Mouse (Mus musculus) adrenal gland, postnatal 4 days (tissue): ENCODE data around the gene Hectd4. TPM values are rescaled to one million over a fixed set of nuclear protein-coding genes. Genes with fewer than 3 reads are reported as not detected.

Source experiments
- DNase-seq, 2 experiments: peaks; one replicate each; pipeline ENCODE4 v3.0.0; 2021 to 2022; ENCODE audit warnings: low spot score in 2 of 2, mixed read lengths in 2 of 2
- long read RNA-seq, 2 experiments: library from polyadenylated mRNA; stranded (forward); transcript quantifications; one replicate each; pipeline ENCODE4 v2.0.0; 2021
- total RNA-seq, 2 experiments: library from RNA; stranded (reverse); gene quantifications; 2 replicates each; pipeline ENCODE4 v1.2.3; 2021

Gene Hectd4
- 10 to 100 TPM; 25.0 to 32.0 TPM for total RNA-seq
- long read RNA-seq, experiment 1, partial matches to known transcripts, result 2 of 3 reads
- long read RNA-seq, experiment 1, other reads (novel, unspliced or antisense), result 1 of 3 reads
- long read RNA-seq, experiment 2, partial matches to known transcripts, result 6 of 9 reads
- long read RNA-seq, experiment 2, other reads (novel, unspliced or antisense), result 3 of 9 reads

GRCm38 (mm10) chr5:121219980-121220731 lies at the start of gene Hectd4:
TSS of gene Hectd4 (plus strand) at chr5:121220219.
- peak; percentile 95 to 99 for DNase-seq

GRCm38 (mm10) chr5:121172835-121173234 lies 47.2 kb upstream of the Hectd4 start:
- DNase-seq, result no peak

- DNase-seq, result no peak
Observed at GRCm38 (mm10) chr5:121179077-121179857, 40.8 kb upstream of the Hectd4 start.

GRCm38 (mm10) chr5:121183269-121183668 lies 36.8 kb upstream of the Hectd4 start:
- no peak for DNase-seq

GRCm38 (mm10) chr5:121184375-121184774 lies 35.6 kb upstream of the Hectd4 start:
- DNase-seq, result no peak

GRCm38 (mm10) chr5:121184945-121185551 lies 35.0 kb upstream of the Hectd4 start:
- DNase-seq, result no peak

GRCm38 (mm10) chr5:121187580-121188001 lies 32.4 kb upstream of the Hectd4 start:
- DNase-seq, result no peak

GRCm38 (mm10) chr5:121188265-121188664 lies 31.8 kb upstream of the Hectd4 start:
- DNase-seq, result no peak

GRCm38 (mm10) chr5:121189182-121189581 lies 30.8 kb upstream of the Hectd4 start:
- no peak for DNase-seq

GRCm38 (mm10) chr5:121190210-121190835 lies 29.7 kb upstream of the Hectd4 start:
- no peak for DNase-seq

GRCm38 (mm10) chr5:121190836-121191583 lies 29.0 kb upstream of the Hectd4 start, which contains the start of gene Ptpn11:
TSS of gene Ptpn11 (minus strand) at chr5:121191397.
- peak; percentile 77 to 79 for DNase-seq

- no peak for DNase-seq
Observed at GRCm38 (mm10) chr5:121191584-121191906, 28.5 kb upstream of the Hectd4 start.

- DNase-seq, result no peak
Observed at GRCm38 (mm10) chr5:121194173-121194572, 25.8 kb upstream of the Hectd4 start.

GRCm38 (mm10) chr5:121196764-121197163 lies 23.3 kb upstream of the Hectd4 start:
- DNase-seq, result no peak

GRCm38 (mm10) chr5:121197337-121197736 lies 22.7 kb upstream of the Hectd4 start:
- no peak for DNase-seq

GRCm38 (mm10) chr5:121198376-121198775 lies 21.6 kb upstream of the Hectd4 start:
- no peak for DNase-seq

- no peak for DNase-seq
Observed at GRCm38 (mm10) chr5:121201739-121202138, 18.3 kb upstream of the Hectd4 start.

- no peak for DNase-seq
Observed at GRCm38 (mm10) chr5:121202467-121202866, 17.6 kb upstream of the Hectd4 start.

- peak in 1 of 2 experiments; percentile 70 for DNase-seq
Observed at GRCm38 (mm10) chr5:121204132-121205089, 15.6 kb upstream of the Hectd4 start, which contains the start of gene Rpl6. TSS of gene Rpl6 (plus strand) at chr5:121204481.
